Mouse (Mus musculus) cerebellum, adult 2 months (tissue): ENCODE data around the gene Spata21.

Experiments used
- CTCF ChIP-seq: fragments of 200-500 bp; IDR thresholded peaks from 2 replicates; pipeline ENCODE4 v1.5.1; 2011; ENCODE audit warnings: low read depth, mild to moderate bottlenecking, control low read depth, low read length, moderate library complexity, borderline replicate concordance; ENCODE audit not compliant: insufficient read depth
- POLR2A ChIP-seq: fragments of 200-500 bp; IDR thresholded peaks from 2 replicates; pipeline ENCODE4 v1.6.1; 2011; ENCODE audit warnings: low read length, control low read depth, borderline replicate concordance; ENCODE audit not compliant: insufficient read depth

GRCm38 (mm10) chr4:141136126-141136525, 48.0 kb downstream of the Spata21 start:
- TF ChIP-seq CTCF (no peak), POLR2A (no peak)
